Mouse (Mus musculus) heart, postnatal 25 days (tissue): ENCODE data around the gene Tgif2lx2. TPM values are rescaled to one million over a fixed set of nuclear protein-coding genes. Genes with fewer than 3 reads are reported as not detected.
"Not testable (repeated sequence)": the region's sequence is repeated elsewhere in the genome, so short reads cannot be mapped to it uniquely, and the experiment has no call there.

Source experiments
- DNase-seq: peaks from one replicate; pipeline ENCODE4 v3.0.0; 2022; ENCODE audit warnings: low spot score
- intact Hi-C: fragments of 180-260 bp; cut with DNase I; formaldehyde crosslinking; loops from one replicate; pipeline ENCODE4 v1.15.1; 2025
- total RNA-seq, 2 experiments: library from RNA; stranded (reverse); gene quantifications; 2 replicates each; pipeline ENCODE4 v1.2.3; 2021

Gene Tgif2lx2
- not detected for total RNA-seq

DNA sequence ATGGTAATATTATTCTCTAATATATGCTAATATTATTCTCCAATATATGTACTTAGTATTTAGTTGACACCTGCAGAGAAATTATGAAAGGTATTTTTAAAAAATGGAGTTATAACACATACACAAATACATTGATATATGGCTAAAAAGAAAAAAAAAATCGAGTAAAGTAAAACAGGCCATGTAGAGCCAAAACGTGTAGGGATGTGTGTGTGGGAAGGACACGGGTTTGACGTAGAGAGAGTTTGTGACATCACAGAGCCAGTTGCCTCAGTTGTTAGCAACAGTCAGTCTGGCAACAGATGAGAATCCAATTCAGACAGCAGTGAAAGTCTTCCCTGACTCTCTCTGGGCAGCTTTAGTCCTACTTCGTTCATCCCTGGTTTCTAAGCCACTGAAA, at the start of gene Tgif2lx2:
Gene Tgif2lx2 (plus strand): TSS at position 301 of the 400 bp plus-strand sequence.
- intact Hi-C loops, DNase-seq: not testable (repeated sequence)

Other genes with a start within 250 kb of the Tgif2lx2 start
- gene Tgif2lx1, start 53.5 kb downstream of the Tgif2lx2 start, total RNA-seq, result not detected